Mouse (Mus musculus) layer of hippocampus, postnatal 14 days (tissue): ENCODE measurements around the gene Gemin4. TPM values are rescaled to one million over a fixed set of nuclear protein-coding genes. Genes with fewer than 3 reads are reported as not detected.

Source experiments
- total RNA-seq, 2 experiments: library from RNA; stranded (reverse); gene quantifications; 2 replicates each; pipeline ENCODE4 v1.2.3; 2021

Gene Gemin4
- total RNA-seq, 2 experiments from 2014 or later, result 6.5 to 7.2 TPM

Other genes starting within 250 kb of the Gemin4 start
- gene 1700016K19Rik, start 217.8 kb downstream of the Gemin4 start, total RNA-seq, result 1 to 10 TPM; 2.6 to 2.8 TPM
- gene Rflnb, start 189.9 kb downstream of the Gemin4 start, total RNA-seq, result 10 to 100 TPM; 12.9 to 15.6 TPM
- 10 to 100 TPM; 79.6 to 84.0 TPM for gene Vps53, start 38.0 kb downstream of the Gemin4 start, total RNA-seq
- gene Fam57a, start 38.0 kb downstream of the Gemin4 start, total RNA-seq, result 10 to 100 TPM; 18.6 to 21.4 TPM
- gene Dbil5, start 56 bp downstream of the Gemin4 start, total RNA-seq, result 1 to 10 TPM in 1 of 2 experiments, under 1 TPM in 1; 0.62 to 1.7 TPM
- 10 to 100 TPM; 15.7 to 15.8 TPM for gene Mrm3, start 26.1 kb upstream of the Gemin4 start, total RNA-seq
- gene Glod4, start 26.1 kb upstream of the Gemin4 start, total RNA-seq, result 10 to 100 TPM; 47.8 to 50.4 TPM
- 10 to 100 TPM; 14.1 to 18.5 TPM for gene Nxn, start 181.5 kb upstream of the Gemin4 start, total RNA-seq
- gene Timm22, start 189.3 kb upstream of the Gemin4 start, total RNA-seq, result 10 to 100 TPM; 30.2 to 33.0 TPM